Mouse (Mus musculus): Measurements from ENCODE around the gene Grap2.

DNA sequence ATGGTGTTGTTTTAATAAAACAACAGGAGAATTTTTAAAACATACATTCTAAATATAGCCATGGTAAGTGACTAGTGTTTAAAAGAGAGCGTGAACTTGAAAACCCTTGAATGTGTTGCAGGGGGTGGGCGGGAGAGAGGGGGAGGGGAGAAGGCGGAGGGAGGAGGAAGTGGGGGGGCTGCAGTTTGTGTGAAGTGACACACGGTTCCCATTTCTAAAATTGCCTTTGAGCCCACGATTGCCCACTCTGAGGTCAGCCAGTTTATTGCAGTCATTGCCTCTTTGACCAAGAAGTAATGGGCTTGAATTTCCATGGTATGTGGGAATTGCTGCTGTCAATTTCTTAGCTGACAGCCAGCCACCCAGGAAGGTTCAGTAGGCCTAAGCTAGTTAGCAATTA lies 41.5 kb downstream of the Grap2 start:
- TF ChIP-seq POLR2AphosphoS2 (IDR thresholded peaks at IDR 0.05; ENCODE audit: insufficient read length, low read depth), result no peak
- no peak for TF ChIP-seq MAX (IDR thresholded peaks at IDR 0.05; ENCODE audit: low read depth)

All from myocyte (in vitro differentiated cells).